Mouse (Mus musculus) kidney, embryonic 15.5 days (tissue): Measurements from ENCODE around the gene Prpf8. TPM values are rescaled to one million over a fixed set of nuclear protein-coding genes. Genes with fewer than 3 reads are reported as not detected.
A peak's percentile ranks its signal among the peaks of the same experiment; 100 is the strongest.
"Not testable (repeated sequence)": the region's sequence is repeated elsewhere in the genome, so short reads cannot be mapped to it uniquely, and the experiment has no call there.

Experiments
- ATAC-seq: fragments of 200-750 bp; cut with Nextera tagmentation; replicated peaks from 2 replicates; pipeline ENCODE4 v1.8.0; 2017; ENCODE audit warnings: moderate TSS enrichment; ENCODE audit not compliant: low FRiP score
- H3K27ac ChIP-seq: fragments of 300-500 bp; sonication (generic); 2 replicates; pipeline ENCODE4 v1.5.1; 2015; ENCODE audit warnings: mild to moderate bottlenecking, inconsistent platforms
- H3K27me3 ChIP-seq: fragments of 300-500 bp; sonication (generic); 2 replicates; pipeline ENCODE4 v1.6.1; 2015; ENCODE audit warnings: inconsistent platforms
- H3K36me3 ChIP-seq: fragments of 300-500 bp; sonication (generic); 2 replicates; pipeline ENCODE4 v1.6.1; 2015; ENCODE audit warnings: inconsistent platforms
- H3K4me1 ChIP-seq: fragments of 300-500 bp; sonication (generic); 2 replicates; pipeline ENCODE4 v1.6.1; 2015; ENCODE audit warnings: inconsistent platforms
- H3K4me2 ChIP-seq: fragments of 300-500 bp; sonication (generic); 2 replicates; pipeline ENCODE4 v1.6.1; 2015; ENCODE audit warnings: moderate library complexity, mild to moderate bottlenecking, inconsistent platforms
- H3K4me3 ChIP-seq: fragments of 300-500 bp; sonication (generic); replicated peaks from 2 replicates; pipeline ENCODE4 v1.5.1; 2015; ENCODE audit warnings: mild to moderate bottlenecking, inconsistent platforms
- H3K9ac ChIP-seq: fragments of 300-500 bp; sonication (generic); 2 replicates; pipeline ENCODE4 v1.6.1; 2015; ENCODE audit warnings: mild to moderate bottlenecking, inconsistent platforms
- H3K9me3 ChIP-seq: fragments of 300-500 bp; sonication (generic); replicated peaks from 2 replicates; pipeline ENCODE4 v1.6.1; 2016; ENCODE audit warnings: inconsistent platforms
- WGBS: fragments of 180-500 bp; shearing (Covaris S2); methylation state at CpG from one replicate; pipeline ENCODE4 v1.1.7; 2015; ENCODE audit warnings: mixed read lengths; 5-methylcytosine and 5-hydroxymethylcytosine counted together
- polyA plus RNA-seq: library from polyadenylated mRNA; unstranded; fragments of >200 nt; fragmentation: Nextera tagmentation; extraction: Ambion mirVana; gene quantifications from 2 replicates; pipeline ENCODE4 v1.2.1, GENCODE M21; 2015

Gene Prpf8
- polyA plus RNA-seq, 1 experiment from 2014 or later = 61.7 TPM

- Histone ChIP-seq H3K36me3 (peaks cover 33% of the 10 kb centered on the region), H3K4me2 (no peak overlapping the region), H3K9ac (no peak overlapping the region), H3K4me3 (no peak overlapping the region), H3K27ac (no peak overlapping the region), H3K9me3 (no peaks in the 10 kb centered on the region), H3K4me1 (peaks cover 34% of the 10 kb centered on the region), H3K27me3 (no peaks in the 10 kb centered on the region)
- 86% methylated on average over 8 of the region's 8 CpGs for WGBS
- no peak for ATAC-seq
Observed at GRCm38 (mm10) chr11:75452081-75452480, 34.5 kb upstream of the Prpf8 start.

DNA sequence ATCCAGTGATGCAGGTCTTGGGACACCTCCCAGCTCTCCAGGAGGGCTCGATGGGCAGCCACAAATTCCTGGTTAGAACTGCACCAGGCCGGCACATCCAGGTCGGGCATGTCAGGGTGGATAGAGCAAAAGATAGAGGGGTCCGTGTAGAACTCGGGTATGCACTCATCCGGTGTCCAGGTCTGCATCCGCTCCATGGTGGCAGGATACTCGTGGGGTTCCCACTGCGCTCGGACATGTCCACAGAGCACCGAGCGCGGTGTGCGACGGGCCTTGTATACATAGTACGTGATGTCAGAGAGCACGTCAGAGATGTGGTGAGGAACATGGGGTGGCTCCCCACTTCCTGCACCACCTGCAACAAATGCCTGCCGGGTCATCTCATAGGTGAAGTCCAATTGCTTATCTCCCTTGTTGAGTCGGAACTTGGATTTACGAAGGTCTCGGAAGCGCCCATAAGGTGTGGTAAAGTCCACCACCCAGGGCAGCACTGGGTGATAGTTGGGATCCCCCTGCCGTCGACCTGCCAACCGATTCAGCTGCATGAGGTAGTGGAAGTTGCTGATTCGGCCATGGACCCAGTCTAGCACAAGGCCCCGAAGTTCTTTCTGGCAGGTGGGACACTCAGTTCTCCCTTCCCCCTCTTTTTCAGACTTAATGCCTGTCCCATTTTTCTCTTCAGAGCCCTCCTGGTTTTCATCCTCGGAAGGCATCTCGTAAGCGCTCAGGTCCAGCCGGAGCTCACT is 33.6 kb upstream of the Prpf8 start:
- Histone ChIP-seq H3K9me3 (no peaks in the 10 kb centered on the region), H3K36me3 (peaks cover 24% of the 10 kb centered on the region), H3K4me3 (peak overlapping the region; percentile 76; the same call in 1 of the 2 replicates), H3K4me1 (peaks cover 34% of the 10 kb centered on the region), H3K27me3 (no peaks in the 10 kb centered on the region), H3K27ac (no peak overlapping the region), H3K9ac (no peak overlapping the region), H3K4me2 (peak overlapping the region; percentile 97)
- no peak for ATAC-seq
- 94% methylated on average over 31 of the region's 31 CpGs for WGBS

GRCm38 (mm10) chr11:75453991-75454930 is 32.4 kb upstream of the Prpf8 start, which contains the start of gene Wdr81:
Wdr81 (minus strand) TSS chr11:75454717.
- Histone ChIP-seq H3K9ac (peak within 1 kb of the TSS; percentile 71), H3K27ac (peak within 1 kb of the TSS; percentile 71), H3K27me3 (no peaks in the 10 kb centered on the region), H3K9me3 (no peaks in the 10 kb centered on the region), H3K4me2 (peak within 1 kb of the TSS; percentile 97), H3K36me3 (peaks cover 11% of the 10 kb centered on the region), H3K4me3 (peak within 1 kb of the TSS; percentile 76), H3K4me1 (peaks cover 37% of the 10 kb centered on the region)
- 1% methylated on average over 56 of the region's 56 CpGs for WGBS
- peak; percentile 93 for ATAC-seq

- H3K4me2 ChIP-seq = peak overlapping the region; percentile 97
- 72% methylated on average over 10 of the region's 10 CpGs for WGBS
- ATAC-seq = no peak
Observed at GRCm38 (mm10) chr11:75455041-75455736, 31.4 kb upstream of the Prpf8 start.

GRCm38 (mm10) chr11:75455971-75456370 is 30.6 kb upstream of the Prpf8 start:
- H3K4me1 ChIP-seq = peaks cover 41% of the 10 kb centered on the region
- H3K27ac ChIP-seq, H3K27me3 ChIP-seq, ATAC-seq, H3K4me2 ChIP-seq, H3K9ac ChIP-seq, H3K36me3 ChIP-seq, H3K4me3 ChIP-seq, H3K9me3 ChIP-seq: not testable (repeated sequence)
- WGBS = 91% methylated on average over 2 of the region's 2 CpGs

More at GRCm38 (mm10) chr11:75455041-75455736, 31.4 kb upstream of the Prpf8 start:
- Histone ChIP-seq H3K4me3 (peak overlapping the region; percentile 76), H3K27me3 (no peaks in the 10 kb centered on the region), H3K27ac (peak overlapping the region; percentile 71), H3K9ac (peak overlapping the region; percentile 71; the same call in 1 of the 2 replicates), H3K36me3 (peaks cover 6% of the 10 kb centered on the region; the same call in 1 of the 2 replicates), H3K9me3 (no peaks in the 10 kb centered on the region), H3K4me1 (peaks cover 42% of the 10 kb centered on the region)

DNA sequence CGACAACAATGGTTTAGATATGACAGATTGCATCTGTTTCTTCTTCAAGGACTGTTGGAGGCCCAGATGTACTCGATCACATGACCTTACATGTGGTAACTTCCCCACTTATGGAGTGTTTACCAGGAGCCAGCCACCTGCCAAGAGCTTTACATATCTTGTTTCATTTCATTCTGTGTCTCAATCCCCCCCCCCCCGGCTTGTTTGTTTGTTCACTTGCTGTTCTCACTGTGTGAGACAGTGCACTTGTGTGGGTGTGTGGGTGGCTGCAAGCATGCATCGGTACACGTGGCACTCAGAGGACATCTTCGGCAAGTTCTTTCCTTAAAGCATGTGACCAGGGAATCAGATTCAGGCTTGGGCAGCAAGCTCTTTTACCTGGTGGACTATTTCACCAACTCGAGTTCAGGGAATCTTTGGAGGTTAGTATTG is 30.2 kb upstream of the Prpf8 start:
- H3K4me2 ChIP-seq = no peak overlapping the region
- H3K36me3 ChIP-seq = peaks cover 6% of the 10 kb centered on the region; the same call in 1 of the 2 replicates
- H3K4me3 ChIP-seq = no peak overlapping the region
- H3K9ac ChIP-seq = no peak overlapping the region
- peaks cover 37% of the 10 kb centered on the region for H3K4me1 ChIP-seq
- no peaks in the 10 kb centered on the region for H3K27me3 ChIP-seq
- no peaks in the 10 kb centered on the region for H3K9me3 ChIP-seq
- 77% methylated on average over 7 of the region's 7 CpGs for WGBS
- H3K27ac ChIP-seq = no peak overlapping the region
- no peak for ATAC-seq

- H3K4me2 ChIP-seq = no peak overlapping the region
- H3K4me1 ChIP-seq = peaks cover 48% of the 10 kb centered on the region
- H3K27me3 ChIP-seq = no peaks in the 10 kb centered on the region
- no peak for ATAC-seq
- H3K27ac ChIP-seq = no peak overlapping the region
- WGBS = 22% methylated on average over 3 of the region's 3 CpGs
- no peaks in the 10 kb centered on the region for H3K9me3 ChIP-seq
- no peak overlapping the region for H3K4me3 ChIP-seq
- no peak overlapping the region for H3K9ac ChIP-seq
- H3K36me3 ChIP-seq = no peaks in the 10 kb centered on the region
Observed at GRCm38 (mm10) chr11:75458169-75458568, 28.4 kb upstream of the Prpf8 start.

GRCm38 (mm10) chr11:75458628-75459041 is 28.0 kb upstream of the Prpf8 start:
- no peak overlapping the region for H3K9ac ChIP-seq
- H3K27me3 ChIP-seq = no peaks in the 10 kb centered on the region
- no peak overlapping the region for H3K4me3 ChIP-seq
- no peaks in the 10 kb centered on the region for H3K36me3 ChIP-seq
- no peaks in the 10 kb centered on the region for H3K9me3 ChIP-seq
- H3K4me2 ChIP-seq = no peak overlapping the region
- no peak for ATAC-seq
- peaks cover 50% of the 10 kb centered on the region for H3K4me1 ChIP-seq
- H3K27ac ChIP-seq = peak overlapping the region; percentile 98; the same call in 1 of the 2 replicates
- WGBS = 76% methylated on average over 8 of the region's 8 CpGs

GRCm38 (mm10) chr11:75459141-75459711 is 27.4 kb upstream of the Prpf8 start:
- no peak for ATAC-seq
- 72% methylated on average over 5 of the region's 5 CpGs for WGBS
- Histone ChIP-seq H3K27ac (peak overlapping the region; percentile 98), H3K27me3 (no peaks in the 10 kb centered on the region), H3K4me1 (peaks cover 47% of the 10 kb centered on the region), H3K9ac (no peak overlapping the region), H3K4me2 (peak overlapping the region; percentile 87), H3K36me3 (0 out of 2 replicates have a peak, but pooled peaks cover under 1% of the 10 kb centered on the region), H3K4me3 (no peak overlapping the region), H3K9me3 (no peaks in the 10 kb centered on the region)

DNA sequence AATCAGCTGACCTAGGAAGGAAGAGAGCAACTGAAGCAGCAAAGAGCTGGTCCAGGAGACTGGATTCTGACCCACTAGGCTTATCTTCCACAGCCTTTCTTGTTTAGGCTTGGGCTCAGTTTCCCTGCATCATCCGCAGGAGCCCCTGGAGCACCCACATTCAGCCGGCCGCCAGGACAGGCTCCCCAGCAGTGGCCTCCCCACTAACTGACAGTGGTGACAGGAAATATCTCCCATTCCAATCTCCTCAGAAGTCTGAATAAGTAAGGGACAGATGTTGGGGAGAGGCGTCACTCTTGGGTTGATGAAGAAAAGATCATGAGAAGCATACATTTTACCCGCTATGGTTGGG is 26.9 kb upstream of the Prpf8 start:
- Histone ChIP-seq H3K4me3 (peak overlapping the region; percentile 82), H3K27me3 (no peaks in the 10 kb centered on the region), H3K36me3 (peaks cover 5% of the 10 kb centered on the region; the same call in 1 of the 2 replicates), H3K9ac (no peak overlapping the region), H3K27ac (peak overlapping the region; percentile 98), H3K4me1 (peaks cover 44% of the 10 kb centered on the region), H3K9me3 (no peaks in the 10 kb centered on the region), H3K4me2 (peak overlapping the region; percentile 87)
- 25% methylated on average over 5 of the region's 5 CpGs for WGBS
- no peak for ATAC-seq

DNA sequence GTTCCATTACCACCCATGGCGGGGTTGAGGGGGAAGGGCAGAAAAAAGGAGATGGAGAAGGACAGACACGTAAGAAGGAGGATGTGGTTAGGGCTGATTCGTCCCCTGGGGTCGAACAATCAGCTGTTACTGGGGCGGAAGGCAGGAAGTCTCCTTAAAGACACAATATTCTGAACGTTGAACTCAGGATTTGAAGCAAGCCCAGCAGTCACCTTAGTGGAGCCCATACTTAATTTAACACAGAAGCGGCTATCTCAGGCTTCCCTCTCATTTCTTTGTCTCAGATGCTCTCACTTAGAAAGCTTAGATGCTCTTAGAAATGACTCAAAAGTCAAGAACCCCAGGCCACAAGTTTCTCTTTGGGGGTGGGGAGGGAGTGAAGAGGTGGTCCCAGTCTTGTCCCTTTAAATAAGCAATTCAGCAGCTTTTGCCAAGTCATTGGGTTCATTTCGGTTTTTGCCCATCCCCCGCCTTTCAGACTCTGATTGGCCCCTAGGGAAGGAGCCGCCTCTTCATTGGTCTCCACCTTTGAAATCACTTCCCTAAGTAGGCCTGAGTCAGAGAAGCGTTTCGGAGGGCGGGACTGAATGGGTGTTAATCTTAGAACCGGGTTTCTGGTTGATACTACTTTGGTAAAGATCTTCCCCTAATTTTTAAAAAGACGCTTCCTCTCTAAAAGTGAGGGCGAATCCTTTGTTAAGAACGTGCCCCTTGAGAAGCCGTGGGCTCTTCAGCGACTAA is 26.3 kb upstream of the Prpf8 start:
- peak overlapping the region; percentile 82 for H3K4me3 ChIP-seq
- no peaks in the 10 kb centered on the region for H3K27me3 ChIP-seq
- peak overlapping the region; percentile 98 for H3K27ac ChIP-seq
- H3K4me2 ChIP-seq = peak overlapping the region; percentile 87
- H3K9ac ChIP-seq = peak overlapping the region; percentile 47
- ATAC-seq = peak; percentile 61
- WGBS = 3% methylated on average over 19 of the region's 19 CpGs
- H3K4me1 ChIP-seq = peaks cover 38% of the 10 kb centered on the region
- H3K36me3 ChIP-seq = peaks cover 10% of the 10 kb centered on the region
- H3K9me3 ChIP-seq = no peaks in the 10 kb centered on the region
